Mouse (Mus musculus): Measurements from ENCODE around the gene Glis1.

DNA sequence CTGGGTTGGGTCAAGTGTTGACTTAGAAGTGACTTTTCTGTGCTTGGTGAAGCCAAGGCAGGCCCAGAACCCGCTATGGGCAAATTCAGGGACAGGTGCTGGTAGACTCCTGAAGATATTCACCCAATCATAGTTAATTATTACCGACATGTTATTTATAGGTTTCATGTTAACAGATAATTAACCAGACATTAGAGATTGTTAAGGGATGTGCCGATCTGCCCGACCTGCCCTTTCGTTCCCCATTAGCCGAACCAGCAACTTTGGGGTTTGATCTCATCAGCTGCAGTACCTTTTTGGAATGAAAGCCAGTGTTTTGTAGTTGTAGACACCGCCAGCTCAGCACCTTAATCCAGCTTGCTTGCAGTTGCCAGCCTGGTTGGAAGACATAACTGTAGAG, 2.1 kb downstream of the Glis1 start:
- TF ChIP-seq MYOG (IDR thresholded peaks at IDR 0.05; ENCODE audit: control insufficient read depth, extremely low read depth, insufficient read length) = no peak
- TF ChIP-seq CTCF (IDR thresholded peaks at IDR 0.05; ENCODE audit: control insufficient read depth, insufficient read depth, insufficient read length) = no peak
- TF ChIP-seq MAX (IDR thresholded peaks at IDR 0.05) = no peak
- TF ChIP-seq MYOD1 (IDR thresholded peaks at IDR 0.05; ENCODE audit: control insufficient read depth, insufficient read length, low read depth) = no peak
- no peak for TF ChIP-seq USF1 (IDR thresholded peaks at IDR 0.05; ENCODE audit: low read depth)
- TF ChIP-seq CEBPB (IDR thresholded peaks at IDR 0.05; ENCODE audit: low read depth) = no peak
